Mouse (Mus musculus): ENCODE measurements around the gene Pfkfb3.

DNA sequence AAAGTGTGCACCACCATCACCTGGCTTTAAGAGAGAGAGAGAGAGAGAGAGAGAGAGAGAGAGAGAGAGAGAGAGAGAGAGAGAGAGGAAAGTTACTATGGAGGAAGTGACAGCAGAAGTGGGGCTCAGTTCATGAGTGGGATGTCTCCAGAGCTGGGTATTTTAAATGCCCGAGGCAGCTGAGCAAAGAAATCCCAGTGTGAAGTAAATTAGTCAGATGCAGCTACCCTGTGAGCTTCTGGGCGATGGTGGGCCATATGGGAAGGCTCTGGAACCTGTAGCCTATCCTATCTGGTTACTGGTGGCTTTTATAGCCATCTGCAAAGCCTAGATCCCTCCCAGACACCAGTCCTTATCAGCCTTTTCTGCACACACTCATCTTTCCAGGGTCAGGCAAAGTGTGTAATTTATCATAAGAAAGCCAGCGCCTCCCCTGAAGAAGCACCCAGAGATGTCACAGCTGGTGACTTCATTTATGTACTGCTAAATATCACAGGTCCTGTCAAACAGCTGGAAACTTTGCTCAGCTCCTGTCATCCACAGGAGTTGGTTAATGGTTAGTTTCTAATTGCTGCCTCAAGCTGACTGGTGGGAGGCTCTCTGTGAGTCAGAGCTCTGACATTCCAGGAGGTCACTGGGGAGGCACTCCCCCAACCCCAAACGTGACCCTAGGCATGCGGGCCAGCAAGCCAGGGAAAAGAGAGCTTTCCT, 128.3 kb downstream of the Pfkfb3 start:
- TF ChIP-seq CTCF (IDR thresholded peaks at IDR 0.05; ENCODE audit: borderline replicate concordance, insufficient read depth, low read length) (no peak), POLR2A (IDR thresholded peaks at IDR 0.05; ENCODE audit: low read depth, low read length) (no peak)

Data from embryonic fibroblast, embryonic 13.5 days (primary cell).